Mouse (Mus musculus): ENCODE measurements at regions not wholly inside any gene's neighbourhood (a gene's known extent, or its start where the extent isn't known, plus 50 kb on each side); places are given as distances from the start of the nearest gene placed in this dataset.

DNA sequence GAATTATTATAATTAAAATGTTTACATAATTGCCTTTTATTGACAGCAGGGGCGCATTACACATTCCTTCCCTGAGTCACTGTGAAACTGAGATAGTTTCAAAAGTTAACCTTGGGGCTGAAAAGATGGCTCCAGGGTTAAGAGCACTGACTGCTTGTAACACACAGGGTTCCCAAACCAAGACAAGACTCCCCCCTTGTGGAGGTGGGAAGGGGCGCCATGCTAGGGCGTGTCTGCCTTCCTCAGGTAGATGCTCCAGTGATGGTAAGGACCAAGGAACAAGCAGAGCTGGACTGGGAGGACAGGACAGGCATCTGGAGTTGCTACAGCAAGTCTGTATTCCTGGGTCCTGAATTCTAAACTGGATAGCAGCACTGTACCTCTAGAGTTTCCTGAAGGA, 351.9 kb downstream of the Tbc1d22a start:
- H3K36me3 ChIP-seq, result no peaks in the 10 kb centered on the region
- H3K27me3 ChIP-seq, result no peaks in the 10 kb centered on the region
- no peaks in the 10 kb centered on the region for H3K4me1 ChIP-seq
- ATAC-seq (ENCODE audit: low FRiP score, low read depth), result no peak
- H3K9ac ChIP-seq, result no peak overlapping the region
- no peak overlapping the region for H3K4me2 ChIP-seq (replicated peaks)
- WGBS, result 52% methylated on average over 3 of the region's 3 CpGs
- no peak overlapping the region for H3K27ac ChIP-seq
- no peaks in the 10 kb centered on the region for H3K9me3 ChIP-seq
- H3K4me3 ChIP-seq, result no peak overlapping the region

DNA sequence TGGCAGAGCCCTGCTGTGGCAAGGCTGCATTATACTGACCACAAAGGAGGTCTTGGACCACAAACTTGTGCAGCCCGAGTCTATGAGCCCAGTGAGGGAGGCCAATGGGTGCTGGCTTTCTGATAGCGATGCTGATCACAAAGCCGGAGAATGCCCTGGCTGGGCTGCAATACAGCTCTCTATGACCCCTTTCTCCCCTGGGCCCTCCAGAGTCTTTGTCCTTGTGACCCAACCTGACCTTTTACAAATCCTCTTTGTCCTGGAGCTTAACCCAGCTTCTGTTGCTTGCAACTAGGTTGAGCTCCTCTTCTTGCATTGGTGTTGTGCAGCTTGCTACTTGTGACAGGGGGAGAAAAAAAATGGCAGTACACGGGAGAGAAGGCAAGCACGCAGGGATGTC, 360.1 kb downstream of the Tbc1d22a start:
- Histone ChIP-seq H3K4me1 (no peaks in the 10 kb centered on the region), H3K27ac (no peak overlapping the region), H3K9me3 (no peaks in the 10 kb centered on the region), H3K4me2 (replicated peaks) (no peak overlapping the region), H3K9ac (no peak overlapping the region), H3K36me3 (no peaks in the 10 kb centered on the region), H3K4me3 (no peak overlapping the region), H3K27me3 (no peaks in the 10 kb centered on the region)
- 70% methylated on average over 5 of the region's 5 CpGs for WGBS
- ATAC-seq (ENCODE audit: low FRiP score, low read depth), result no peak

DNA sequence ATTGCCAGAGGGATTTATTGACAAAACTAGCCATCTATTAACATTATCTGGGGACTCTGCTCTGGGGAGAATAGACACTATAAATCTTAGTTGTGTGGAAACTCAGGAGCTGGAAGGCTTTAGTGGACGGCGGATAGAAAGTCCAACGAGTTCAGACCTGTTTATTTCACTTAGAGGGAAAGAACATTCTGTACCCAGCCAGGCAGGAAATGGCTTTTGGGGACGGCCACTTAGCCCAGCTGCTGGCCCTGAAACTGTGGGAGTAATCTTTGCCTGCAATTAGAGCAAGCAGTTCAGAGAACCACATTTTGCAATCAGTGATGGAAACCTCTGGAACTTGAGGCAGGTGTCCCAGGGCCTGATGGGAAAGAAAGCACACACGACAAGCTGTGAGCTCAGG, 362.4 kb downstream of the Tbc1d22a start:
- Histone ChIP-seq H3K36me3 (no peaks in the 10 kb centered on the region), H3K4me1 (no peaks in the 10 kb centered on the region), H3K4me2 (replicated peaks) (no peak overlapping the region), H3K27ac (no peak overlapping the region), H3K27me3 (no peaks in the 10 kb centered on the region), H3K4me3 (no peak overlapping the region), H3K9me3 (no peaks in the 10 kb centered on the region), H3K9ac (no peak overlapping the region)
- ATAC-seq (ENCODE audit: low FRiP score, low read depth), result no peak
- 36% methylated on average over 5 of the region's 5 CpGs for WGBS

DNA sequence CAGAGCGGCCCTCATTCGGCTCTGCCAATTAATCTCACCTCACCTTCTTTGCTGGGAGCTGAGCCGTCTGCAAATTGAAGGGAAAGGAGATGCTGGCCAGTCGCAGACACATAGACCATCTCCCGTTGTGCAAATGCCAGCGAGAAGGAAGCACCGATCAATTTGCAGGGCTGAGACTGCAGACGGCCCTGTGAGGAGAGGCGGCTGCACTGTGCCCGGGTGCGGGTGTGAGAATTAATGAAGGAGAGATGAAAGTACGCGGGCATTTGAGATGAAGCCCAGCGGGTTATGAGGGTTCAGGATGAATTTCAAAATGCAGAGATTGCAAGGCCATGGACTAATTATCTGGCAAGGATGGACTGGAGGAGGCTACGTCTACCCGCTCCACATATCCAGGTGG, 364.4 kb downstream of the Tbc1d22a start:
- H3K4me3 ChIP-seq, result no peak overlapping the region
- WGBS, result 79% methylated on average over 16 of the region's 16 CpGs

DNA sequence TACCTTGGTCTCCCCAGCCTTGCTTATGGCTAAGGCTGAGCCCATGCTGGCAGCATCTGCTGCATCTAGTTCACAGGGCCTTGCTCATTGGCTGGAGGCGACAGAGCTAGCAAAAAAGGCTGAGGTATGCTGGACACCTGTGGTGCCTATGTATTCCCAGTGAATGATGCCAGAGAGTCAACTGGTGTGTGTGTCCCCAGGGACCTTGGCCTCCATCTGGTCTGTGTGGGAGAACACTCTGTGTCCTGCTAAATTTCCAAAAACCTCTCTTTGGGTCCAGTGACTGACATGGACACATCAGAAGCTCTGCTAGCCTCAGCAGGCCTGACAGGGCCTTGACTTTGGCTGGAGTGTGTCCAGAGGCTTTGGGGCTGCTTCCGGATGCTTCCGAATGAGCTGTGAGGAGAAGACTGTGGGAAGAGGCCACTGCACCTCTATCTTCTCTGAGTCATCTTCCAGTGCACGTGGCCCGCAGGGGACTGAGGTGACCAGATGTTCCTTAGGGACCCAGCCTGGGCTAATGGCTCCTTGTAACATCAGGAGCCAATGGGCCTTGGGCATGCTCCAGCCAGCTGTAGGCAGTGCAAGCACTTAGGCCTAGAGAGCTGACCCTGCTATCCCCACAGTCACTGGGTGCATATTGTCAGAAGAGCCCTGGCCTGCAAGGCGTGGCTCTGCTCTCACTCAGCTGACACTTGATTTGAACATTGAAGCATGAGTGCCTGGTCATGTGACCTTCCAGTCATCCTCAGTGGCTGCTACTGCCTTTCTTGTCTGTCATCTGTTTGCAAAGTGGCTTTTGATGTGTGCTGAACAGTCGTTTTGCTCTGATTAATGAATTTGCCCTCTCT, 368.2 kb downstream of the Tbc1d22a start:
- Histone ChIP-seq H3K27ac (no peak overlapping the region), H3K4me3 (no peak overlapping the region), H3K9me3 (no peaks in the 10 kb centered on the region), H3K4me1 (0 out of 2 replicates have a peak, but pooled peaks cover 3% of the 10 kb centered on the region), H3K36me3 (no peaks in the 10 kb centered on the region), H3K9ac (no peak overlapping the region), H3K4me2 (replicated peaks) (no peak overlapping the region), H3K27me3 (no peaks in the 10 kb centered on the region)
- whole genome bisulfite sequencing, result 70% methylated on average over 7 of the region's 7 CpGs
- no peak for ATAC-seq (ENCODE audit: low FRiP score, low read depth)

More for the DNA sequence above, 364.4 kb downstream of the Tbc1d22a start:
- Histone ChIP-seq H3K9ac (no peak overlapping the region), H3K9me3 (no peaks in the 10 kb centered on the region), H3K4me1 (no peaks in the 10 kb centered on the region), H3K4me2 (replicated peaks) (no peak overlapping the region), H3K27ac (no peak overlapping the region), H3K36me3 (no peaks in the 10 kb centered on the region), H3K27me3 (no peaks in the 10 kb centered on the region)
- no peak for ATAC-seq (ENCODE audit: low FRiP score, low read depth)

DNA sequence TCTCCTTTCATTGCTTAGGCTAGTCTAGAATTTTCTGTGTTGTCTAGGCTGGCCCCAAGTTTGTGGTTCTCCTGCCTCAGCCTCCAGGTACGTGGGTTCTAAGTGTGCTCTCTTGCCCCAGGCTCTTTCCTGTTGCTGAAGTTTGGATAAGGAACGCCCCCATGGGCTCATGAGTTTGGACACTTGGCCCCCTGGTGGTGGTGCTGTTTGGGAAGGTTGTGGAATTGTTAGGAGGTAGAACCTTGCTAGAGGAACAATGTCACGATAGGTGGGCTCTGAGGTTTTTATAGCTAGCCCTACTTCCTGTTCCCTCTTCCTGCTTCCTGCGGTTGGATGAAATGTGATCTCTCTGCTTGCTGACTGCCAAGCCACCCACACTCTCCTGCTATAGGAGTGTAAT, 371.5 kb downstream of the Tbc1d22a start:
- no peak overlapping the region for H3K4me3 ChIP-seq
- H3K4me2 ChIP-seq (replicated peaks), result no peak overlapping the region
- ATAC-seq (ENCODE audit: low FRiP score, low read depth), result no peak
- H3K9me3 ChIP-seq, result no peaks in the 10 kb centered on the region
- 63% methylated on average over 4 of the region's 4 CpGs for WGBS
- H3K9ac ChIP-seq, result no peak overlapping the region
- H3K4me1 ChIP-seq, result 0 out of 2 replicates have a peak, but pooled peaks cover 3% of the 10 kb centered on the region
- H3K36me3 ChIP-seq, result no peaks in the 10 kb centered on the region
- H3K27me3 ChIP-seq, result no peaks in the 10 kb centered on the region
- no peak overlapping the region for H3K27ac ChIP-seq

DNA sequence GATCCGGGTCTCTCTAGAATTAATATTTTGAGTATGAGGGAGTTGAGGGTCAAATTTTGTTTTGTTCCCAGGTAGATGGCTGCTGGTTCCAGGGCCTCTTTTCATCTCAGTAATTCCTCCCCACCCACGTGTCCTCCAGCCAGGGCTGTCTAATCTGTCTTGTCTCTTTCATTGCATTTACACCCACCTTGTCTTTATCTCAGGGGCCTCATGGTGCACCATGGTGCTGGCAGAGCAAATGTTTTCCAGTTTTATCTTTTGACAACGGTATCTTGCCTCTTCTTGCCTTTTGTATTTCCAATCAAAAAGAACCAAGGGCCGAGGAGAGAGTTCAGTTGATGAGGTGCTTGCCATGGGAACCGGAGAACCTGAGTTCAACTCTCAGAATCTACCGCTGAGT, 372.9 kb downstream of the Tbc1d22a start:
- no peak for ATAC-seq (ENCODE audit: low FRiP score, low read depth)
- Histone ChIP-seq H3K27ac (no peak overlapping the region), H3K27me3 (no peaks in the 10 kb centered on the region), H3K4me2 (replicated peaks) (no peak overlapping the region), H3K9me3 (no peaks in the 10 kb centered on the region), H3K36me3 (no peaks in the 10 kb centered on the region), H3K4me1 (0 out of 2 replicates have a peak, but pooled peaks cover 3% of the 10 kb centered on the region), H3K4me3 (no peak overlapping the region), H3K9ac (no peak overlapping the region)
- 81% methylated on average over 6 of the region's 6 CpGs for WGBS

DNA sequence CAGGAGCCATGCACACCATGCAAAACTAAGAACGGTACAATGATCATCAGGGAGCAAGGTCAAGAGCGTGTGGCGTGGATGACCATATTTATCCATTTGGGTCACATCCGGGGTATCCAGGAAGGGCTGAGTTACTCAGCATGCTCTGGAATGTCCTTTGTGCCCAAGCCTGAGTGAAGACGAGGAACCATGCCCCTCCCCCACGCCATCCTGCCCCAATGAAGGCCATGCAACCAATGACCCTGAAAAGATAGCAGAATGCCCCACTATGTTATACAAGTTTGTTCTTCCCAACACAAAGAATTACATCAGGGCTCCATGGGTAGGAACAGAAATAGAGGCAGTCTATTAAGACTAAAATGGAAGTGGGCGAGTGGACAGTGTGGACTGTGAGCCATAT, 375.8 kb downstream of the Tbc1d22a start:
- Histone ChIP-seq H3K4me2 (replicated peaks) (no peak overlapping the region), H3K9me3 (no peaks in the 10 kb centered on the region), H3K36me3 (no peaks in the 10 kb centered on the region), H3K9ac (no peak overlapping the region), H3K4me3 (no peak overlapping the region), H3K4me1 (0 out of 2 replicates have a peak, but pooled peaks cover 3% of the 10 kb centered on the region), H3K27ac (no peak overlapping the region), H3K27me3 (no peaks in the 10 kb centered on the region)
- 87% methylated on average over 7 of the region's 7 CpGs for WGBS
- ATAC-seq (ENCODE audit: low FRiP score, low read depth), result no peak

DNA sequence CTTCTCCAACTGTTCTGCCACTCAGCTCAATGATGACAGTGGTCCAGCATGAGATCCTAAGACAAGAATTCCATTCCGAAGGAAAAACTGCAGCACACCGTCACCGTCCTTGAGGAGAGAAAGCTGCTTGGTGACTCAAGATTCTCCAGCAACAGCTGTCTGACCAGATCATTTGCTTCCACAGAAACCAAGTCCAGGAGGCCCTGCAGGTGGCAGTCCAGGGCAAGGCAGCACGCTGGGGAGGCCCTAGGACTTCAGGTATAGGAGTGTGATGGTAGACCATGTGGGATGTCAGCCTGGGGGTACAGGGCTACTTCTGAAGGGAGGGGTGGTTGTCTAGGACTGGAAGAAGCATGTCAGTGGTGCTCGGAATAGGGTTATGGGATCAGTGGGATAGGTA, 376.6 kb downstream of the Tbc1d22a start:
- ATAC-seq (ENCODE audit: low FRiP score, low read depth), result no peak
- Histone ChIP-seq H3K4me1 (0 out of 2 replicates have a peak, but pooled peaks cover 2% of the 10 kb centered on the region), H3K4me2 (replicated peaks) (no peak overlapping the region), H3K9me3 (no peaks in the 10 kb centered on the region), H3K9ac (no peak overlapping the region), H3K27ac (no peak overlapping the region), H3K4me3 (no peak overlapping the region), H3K36me3 (no peaks in the 10 kb centered on the region), H3K27me3 (no peaks in the 10 kb centered on the region)
- WGBS, result 79% methylated on average over 5 of the region's 5 CpGs

DNA sequence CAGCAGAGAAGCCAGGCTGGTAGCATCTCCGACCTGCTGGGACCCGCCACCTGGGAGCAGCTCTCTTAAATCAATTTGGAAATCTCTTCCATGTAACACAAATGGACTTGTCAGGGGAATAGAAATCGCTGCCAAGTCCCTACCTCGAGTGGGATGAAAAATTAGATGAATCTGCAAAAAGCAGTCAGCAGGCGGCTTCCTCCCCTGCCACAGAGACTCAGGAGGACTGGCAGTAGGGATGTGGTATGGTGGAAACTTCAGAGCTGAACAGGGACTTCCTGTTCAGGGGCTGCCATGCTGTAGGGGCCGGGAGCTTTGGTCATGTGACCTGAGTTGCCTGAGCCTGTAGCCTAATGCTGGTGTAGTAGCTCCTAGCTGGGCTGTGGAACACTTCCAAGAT, 379.1 kb downstream of the Tbc1d22a start:
- Histone ChIP-seq H3K36me3 (no peaks in the 10 kb centered on the region), H3K27ac (no peak overlapping the region), H3K9ac (no peak overlapping the region), H3K9me3 (no peaks in the 10 kb centered on the region), H3K27me3 (no peaks in the 10 kb centered on the region), H3K4me1 (no peaks in the 10 kb centered on the region), H3K4me2 (replicated peaks) (no peak overlapping the region), H3K4me3 (no peak overlapping the region)
- ATAC-seq (ENCODE audit: low FRiP score, low read depth), result no peak
- 52% methylated on average over 6 of the region's 6 CpGs for WGBS

DNA sequence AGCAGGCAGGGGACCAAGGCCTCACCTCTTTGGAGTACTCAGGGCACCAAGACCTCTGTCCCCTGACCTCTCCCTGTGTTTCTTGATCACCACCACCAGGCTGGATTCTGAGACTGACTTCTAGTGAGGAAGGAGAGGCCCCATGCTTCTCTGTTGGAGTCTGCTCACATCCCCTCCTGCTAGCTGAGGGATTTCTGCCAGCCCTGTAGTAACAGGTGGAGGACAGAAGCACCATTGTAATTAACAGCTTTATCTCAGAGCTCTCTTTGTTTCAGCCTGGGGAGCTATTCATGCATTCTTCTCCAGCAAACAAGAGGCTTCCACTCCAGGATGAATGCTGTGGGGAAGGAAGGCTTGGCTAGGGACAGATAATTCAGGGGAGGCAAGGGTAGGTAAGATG, 392.2 kb downstream of the Tbc1d22a start:
- Histone ChIP-seq H3K9me3 (no peaks in the 10 kb centered on the region), H3K4me2 (replicated peaks) (no peak overlapping the region), H3K9ac (no peak overlapping the region), H3K4me3 (no peak overlapping the region), H3K27me3 (no peaks in the 10 kb centered on the region), H3K36me3 (no peaks in the 10 kb centered on the region), H3K27ac (no peak overlapping the region), H3K4me1 (no peaks in the 10 kb centered on the region)
- ATAC-seq (ENCODE audit: low FRiP score, low read depth), result no peak

DNA sequence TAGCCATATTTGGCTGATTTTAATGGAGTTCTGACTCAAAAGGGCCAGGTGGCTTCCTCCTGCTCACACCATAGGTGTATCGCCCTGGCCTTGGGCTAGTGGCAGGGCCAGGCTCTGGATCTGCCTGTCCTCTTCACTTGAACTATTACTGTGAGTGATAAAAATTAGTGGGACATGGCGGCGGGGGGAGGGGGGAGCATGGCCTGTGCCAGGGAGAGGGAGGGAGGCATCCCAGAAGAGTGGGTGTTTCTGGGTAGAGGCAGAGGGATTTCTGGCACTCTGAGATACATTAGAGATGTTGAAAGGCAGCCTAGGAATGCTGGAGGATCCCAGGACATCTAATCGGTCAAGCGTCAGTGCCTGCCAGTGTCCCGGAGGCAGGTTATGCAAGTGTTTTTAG, 395.4 kb downstream of the Tbc1d22a start:
- Histone ChIP-seq H3K27ac (no peak overlapping the region), H3K4me2 (replicated peaks) (no peak overlapping the region), H3K4me3 (no peak overlapping the region), H3K36me3 (no peaks in the 10 kb centered on the region), H3K9ac (no peak overlapping the region), H3K9me3 (no peaks in the 10 kb centered on the region), H3K27me3 (no peaks in the 10 kb centered on the region), H3K4me1 (no peaks in the 10 kb centered on the region)
- ATAC-seq (ENCODE audit: low FRiP score, low read depth), result no peak
- WGBS, result 78% methylated on average over 6 of the region's 6 CpGs

DNA sequence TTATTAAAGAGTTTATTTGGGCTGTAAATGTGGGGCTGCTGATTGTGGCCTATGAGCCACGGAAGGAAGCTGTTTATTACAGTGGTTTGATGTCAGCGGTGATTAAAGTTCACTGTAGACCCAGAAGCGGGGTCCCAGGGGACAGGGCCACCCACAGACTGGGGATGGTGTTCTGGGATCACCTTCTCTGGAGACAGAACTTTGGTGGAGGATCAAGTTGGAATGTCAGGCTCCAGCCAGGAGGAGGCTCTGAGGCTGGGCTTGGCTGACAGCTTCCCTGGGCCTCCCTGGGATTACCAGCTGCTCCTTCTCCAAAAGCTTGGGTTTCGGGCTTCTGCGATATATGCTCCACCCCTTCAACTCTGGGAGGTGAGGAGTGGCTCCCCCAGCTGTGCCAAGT, 417.1 kb downstream of the Tbc1d22a start:
- no peaks in the 10 kb centered on the region for H3K4me1 ChIP-seq
- H3K4me3 ChIP-seq, result no peak overlapping the region
- no peaks in the 10 kb centered on the region for H3K9me3 ChIP-seq
- ATAC-seq (ENCODE audit: low FRiP score, low read depth), result no peak
- H3K36me3 ChIP-seq, result no peaks in the 10 kb centered on the region
- H3K27me3 ChIP-seq, result peaks cover 14% of the 10 kb centered on the region; the same call in 1 of the 2 replicates
- no peak overlapping the region for H3K27ac ChIP-seq
- no peak overlapping the region for H3K9ac ChIP-seq
- H3K4me2 ChIP-seq (replicated peaks), result no peak overlapping the region
- 27% methylated on average over 5 of the region's 5 CpGs for WGBS

Data from limb, embryonic 13.5 days (tissue).